15 mouse cellular contexts compared by ENCODE assay signal in genomic region chr14:121148088-121148785, GRCm38 (mm10).
A peak's percentile ranks its signal among the peaks of the same experiment; 100 is the strongest.
DNase-seq lines count a peak whose midpoint lies in the region; ATAC-seq and TF ChIP-seq lines count a peak whose summit lies in the region.
"Had no signal": no experiment of that assay in that cellular context is flagged by ENCODE, and none has a peak within 500 bp of the region (broad histone marks: within the 10 kb centered on the region; RNA-seq: fewer than 3 reads in every experiment).

No protein-coding gene starts in this region.

- no peak for TF ChIP-seq CTCF in layer of hippocampus, adult 2 months (conservative IDR thresholded peaks at IDR 0.05)

- no peak overlapping the region for H3K4me2 ChIP-seq in forebrain, embryonic 14.5 days (ENCODE audit: low read length)
- H3K4me2 ChIP-seq in forebrain, embryonic 16.5 days (ENCODE audit: low read length), result no peak overlapping the region
- H3K4me2 ChIP-seq in limb, embryonic 14.5 days (replicated peaks; ENCODE audit: low read depth, low read length, severe bottlenecking), result no peak overlapping the region
- H3K4me2 ChIP-seq: forebrain, embryonic 15.5 days had no signal

- no peak for ATAC-seq in forebrain, embryonic 14.5 days
- no peak for ATAC-seq in forebrain, embryonic 16.5 days
- ATAC-seq in limb, embryonic 14.5 days (ENCODE audit: low FRiP score, low read depth), result peak; percentile 28
- ATAC-seq: forebrain, embryonic 15.5 days; intestine, embryonic 16.5 days had no signal

- H3K27ac ChIP-seq in forebrain, embryonic 14.5 days (ENCODE audit: low read depth, low read length), result no peak overlapping the region
- no peak overlapping the region for H3K27ac ChIP-seq in forebrain, embryonic 16.5 days (ENCODE audit: low read length)
- H3K27ac ChIP-seq in layer of hippocampus, adult 2 months, result peak overlapping the region; percentile 62
- H3K27ac ChIP-seq in limb, embryonic 14.5 days (replicated peaks; ENCODE audit: low read depth, low read length), result no peak overlapping the region
- no peak overlapping the region for H3K27ac ChIP-seq in embryonic facial prominence, embryonic 10.5 days (replicated peaks)
- H3K27ac ChIP-seq: forebrain, embryonic 15.5 days had no signal

- H3K4me1 ChIP-seq in forebrain, embryonic 14.5 days (ENCODE audit: control insufficient read depth, insufficient read depth, low read length), result peaks cover 18% of the 10 kb centered on the region
- peaks cover 28% of the 10 kb centered on the region for H3K4me1 ChIP-seq in forebrain, embryonic 16.5 days (replicated peaks; ENCODE audit: control insufficient read depth, insufficient read depth, low read length)
- peaks cover 39% of the 10 kb centered on the region for H3K4me1 ChIP-seq in limb, embryonic 14.5 days (ENCODE audit: control insufficient read depth, insufficient read depth, low read length)
- peaks cover 87% of the 10 kb centered on the region for H3K4me1 ChIP-seq in embryonic facial prominence, embryonic 10.5 days

- DNase-seq in forebrain, embryonic 14.5 days (ENCODE audit: low spot score), result peak; percentile 54
- DNase-seq in layer of hippocampus, adult 2 months (ENCODE audit: low spot score in 2 of 2), result no peak
- DNase-seq in layer of hippocampus, adult 18-20 months (ENCODE audit: low spot score in 2 of 2), result no peak
- peak; percentile 33 for DNase-seq in R1 (ENCODE audit: low read depth, low spot score)
- no peak for DNase-seq in limb, embryonic 14.5 days (ENCODE audit: low spot score)
- DNase-seq in c-Kit-positive CD71-positive TER-119-positive erythroid progenitor cells, embryonic 14.5 days (ENCODE audit: low spot score), result no peak
- DNase-seq in embryonic facial prominence, embryonic 10.5 days (ENCODE audit: low spot score), result no peak
- DNase-seq: adrenal gland, adult 2 months; gastrocnemius, postnatal 10 days; heart, postnatal 14 days; right cerebral cortex, postnatal 14 days; thymus, adult 18-20 months had no signal

- H3K9me3 ChIP-seq in forebrain, embryonic 14.5 days (replicated peaks; ENCODE audit: control insufficient read depth, low read length), result no peaks in the 10 kb centered on the region
- no peaks in the 10 kb centered on the region for H3K9me3 ChIP-seq in forebrain, embryonic 16.5 days (ENCODE audit: control insufficient read depth, low read length)
- no peaks in the 10 kb centered on the region for H3K9me3 ChIP-seq in limb, embryonic 14.5 days (ENCODE audit: control insufficient read depth, low read length)
- H3K9me3 ChIP-seq in embryonic facial prominence, embryonic 10.5 days, result no peaks in the 10 kb centered on the region
- H3K9me3 ChIP-seq: forebrain, embryonic 15.5 days had no signal

- no peaks in the 10 kb centered on the region for H3K27me3 ChIP-seq in forebrain, embryonic 14.5 days (replicated peaks; ENCODE audit: control insufficient read depth, insufficient read depth, low read length)
- H3K27me3 ChIP-seq in forebrain, embryonic 16.5 days (replicated peaks; ENCODE audit: control insufficient read depth, insufficient read depth, low read length), result no peaks in the 10 kb centered on the region
- no peaks in the 10 kb centered on the region for H3K27me3 ChIP-seq in limb, embryonic 14.5 days (ENCODE audit: control insufficient read depth, insufficient read depth, low read length)
- H3K27me3 ChIP-seq in embryonic facial prominence, embryonic 10.5 days (replicated peaks; ENCODE audit: low read depth, poor library complexity, severe bottlenecking), result no peaks in the 10 kb centered on the region
- H3K27me3 ChIP-seq: forebrain, embryonic 15.5 days had no signal

- H3K9ac ChIP-seq in forebrain, embryonic 14.5 days (ENCODE audit: low read length), result no peak overlapping the region
- no peak overlapping the region for H3K9ac ChIP-seq in forebrain, embryonic 16.5 days (replicated peaks; ENCODE audit: low read depth, low read length)
- H3K9ac ChIP-seq in limb, embryonic 14.5 days (ENCODE audit: low read depth, low read length, severe bottlenecking), result no peak overlapping the region
- H3K9ac ChIP-seq: forebrain, embryonic 15.5 days had no signal

- TF ChIP-seq POLR2A in limb, embryonic 14.5 days (IDR thresholded peaks at IDR 0.05; ENCODE audit: borderline replicate concordance, extremely low read depth, insufficient read depth, insufficient read length), result no peak

- H3K4me3 ChIP-seq in forebrain, embryonic 14.5 days (ENCODE audit: low read depth, low read length), result no peak overlapping the region
- no peak overlapping the region for H3K4me3 ChIP-seq in forebrain, embryonic 16.5 days (replicated peaks; ENCODE audit: low read length)
- no peak overlapping the region for H3K4me3 ChIP-seq in layer of hippocampus, adult 2 months
- H3K4me3 ChIP-seq in limb, embryonic 14.5 days (replicated peaks; ENCODE audit: low read length), result no peak overlapping the region
- no peak overlapping the region for H3K4me3 ChIP-seq in embryonic facial prominence, embryonic 10.5 days
- H3K4me3 ChIP-seq: forebrain, embryonic 15.5 days had no signal

- 83% methylated on average over 11 of the region's 11 CpGs for WGBS in forebrain, embryonic 14.5 days
- 79% methylated on average over 11 of the region's 11 CpGs for WGBS in forebrain, embryonic 16.5 days
- 68% methylated on average over 11 of the region's 11 CpGs for WGBS in limb, embryonic 14.5 days
- WGBS in embryonic facial prominence, embryonic 10.5 days, result 92% methylated on average over 11 of the region's 11 CpGs

- H3K36me3 ChIP-seq in forebrain, embryonic 14.5 days (ENCODE audit: control insufficient read depth, insufficient read depth, low read length), result no peaks in the 10 kb centered on the region
- H3K36me3 ChIP-seq in forebrain, embryonic 16.5 days (ENCODE audit: control insufficient read depth, insufficient read depth), result no peaks in the 10 kb centered on the region
- H3K36me3 ChIP-seq in limb, embryonic 14.5 days (ENCODE audit: control insufficient read depth, insufficient read depth, low read length), result no peaks in the 10 kb centered on the region
- peaks cover 8% of the 10 kb centered on the region; the same call in 1 of the 2 replicates for H3K36me3 ChIP-seq in embryonic facial prominence, embryonic 10.5 days (replicated peaks)
- H3K36me3 ChIP-seq: forebrain, embryonic 15.5 days had no signal

Comparison
In these comparisons a context has a peak if more than half of its experiments do, and no peak if none do; other contexts are left out.
1. DNase-seq: peak in forebrain, embryonic 14.5 days (single experiment) and R1 (single experiment); none in layer of hippocampus, adult 2 months (0 of 2), layer of hippocampus, adult 18-20 months (0 of 2), limb, embryonic 14.5 days (single experiment), c-Kit-positive CD71-positive TER-119-positive erythroid progenitor cells, embryonic 14.5 days (single experiment) and embryonic facial prominence, embryonic 10.5 days (single experiment).